Mouse (Mus musculus): ENCODE results near the gene Tnn. TPM values are rescaled to one million over a fixed set of nuclear protein-coding genes. Genes with fewer than 3 reads are reported as not detected.

Tnn gene
- polyA plus RNA-seq (2012; rRNA removed), result 0.38 and 0.48 TPM in 2 replicates

- H3K27me3 ChIP-seq (ENCODE audit: control insufficient read depth, insufficient read depth, low read length), result no peaks in the 10 kb centered on the region
- WGBS, result 79% methylated on average over 8 of the region's 8 CpGs
- no peaks in the 10 kb centered on the region for H3K4me1 ChIP-seq (ENCODE audit: control insufficient read depth, insufficient read depth, low read length)
- DNase-seq, result no peak
- H3K4me3 ChIP-seq (replicated peaks; ENCODE audit: insufficient read depth, low read depth, low read length), result no peak within 1 kb of the TSS
- no peak for TF ChIP-seq POLR2A (IDR thresholded peaks at IDR 0.05; ENCODE audit: borderline replicate concordance, insufficient read depth, low read length)
- no peak for TF ChIP-seq CTCF (IDR thresholded peaks at IDR 0.05; ENCODE audit: borderline replicate concordance, insufficient read depth, low read depth, low read length)
- H3K27ac ChIP-seq (ENCODE audit: insufficient read depth, low read length), result no peak within 1 kb of the TSS
These were observed at the start of gene Tnn for GRCm38 (mm10) chr1:160153480-160153879. Tnn (minus strand) TSS chr1:160153580.

DNA sequence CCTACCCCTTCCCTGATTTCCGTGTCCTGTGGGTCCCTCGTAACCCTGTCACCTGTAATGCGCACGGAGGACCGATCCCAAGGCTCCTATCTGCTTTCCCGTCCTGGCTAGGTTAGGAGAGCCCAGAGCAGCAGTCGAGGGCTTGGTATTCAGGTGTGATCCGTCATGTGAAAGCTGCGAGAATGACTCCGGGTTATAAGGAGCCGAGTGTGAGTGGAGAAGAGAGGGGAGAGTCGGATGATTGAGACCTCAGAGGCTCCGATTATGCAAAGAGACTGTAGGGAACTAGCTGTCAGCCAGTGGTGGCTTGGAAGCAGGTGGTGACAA is 41.9 kb upstream of the Tnn start:
- H3K27ac ChIP-seq (ENCODE audit: insufficient read depth, low read length), result peak overlapping the region; percentile 69
- H3K4me3 ChIP-seq (replicated peaks; ENCODE audit: insufficient read depth, low read depth, low read length), result peak overlapping the region; percentile 99
- TF ChIP-seq POLR2A (IDR thresholded peaks at IDR 0.05; ENCODE audit: borderline replicate concordance, insufficient read depth, low read length), result no peak
- no peak for TF ChIP-seq CTCF (IDR thresholded peaks at IDR 0.05; ENCODE audit: borderline replicate concordance, insufficient read depth, low read depth, low read length)
- 0% methylated on average over 13 of the region's 13 CpGs for WGBS
- H3K4me1 ChIP-seq (ENCODE audit: control insufficient read depth, insufficient read depth, low read length), result peaks cover 4% of the 10 kb centered on the region; the same call in 1 of the 2 replicates
- H3K27me3 ChIP-seq (ENCODE audit: control insufficient read depth, insufficient read depth, low read length), result no peaks in the 10 kb centered on the region
- no peak for DNase-seq

DNA sequence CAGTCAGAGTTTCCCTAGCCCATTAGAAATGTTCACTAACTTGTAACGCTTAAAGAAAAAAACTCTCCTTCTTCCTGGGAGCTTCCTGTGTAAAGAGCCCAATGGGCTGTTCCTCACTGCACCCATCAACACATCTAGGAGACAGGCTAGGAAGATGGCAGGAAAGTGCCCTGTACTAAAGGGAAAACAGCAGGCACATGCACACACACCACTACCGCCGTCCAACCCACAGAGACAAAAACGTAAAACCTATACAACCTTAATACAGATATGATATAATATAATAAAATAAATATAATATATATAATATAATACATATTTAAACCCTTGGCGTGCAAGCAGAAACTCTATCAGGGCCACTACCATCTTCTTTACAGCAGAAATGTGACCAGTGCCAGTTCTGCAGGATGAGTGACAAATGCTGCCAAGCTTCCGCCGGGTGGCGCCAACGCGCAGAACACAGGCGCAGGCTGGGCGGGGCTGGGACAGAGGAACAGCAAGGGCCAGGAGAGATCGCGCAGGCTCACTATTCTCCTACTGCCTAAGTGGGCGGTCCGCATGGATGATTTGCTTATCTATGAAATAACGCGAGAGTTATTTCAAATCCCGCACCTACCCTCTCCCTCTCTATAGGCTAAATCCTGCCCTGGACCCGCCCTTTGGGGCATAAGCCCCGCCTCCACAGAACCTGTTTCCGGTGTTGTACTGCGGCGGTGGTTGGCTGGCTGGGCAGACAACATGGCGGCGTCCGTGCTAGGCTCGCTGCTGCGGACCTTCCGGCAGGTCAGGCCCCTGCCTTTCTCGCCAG is 41.4 kb upstream of the Tnn start, which contains the start of gene Mrps14:
Gene Mrps14, plus strand, starts transcription at position 687 of the 808 bp plus-strand sequence.
- peak within 1 kb of the TSS; percentile 69 for H3K27ac ChIP-seq (ENCODE audit: insufficient read depth, low read length)
- 4% methylated on average over 31 of the region's 31 CpGs for WGBS
- peaks cover 4% of the 10 kb centered on the region; the same call in 1 of the 2 replicates for H3K4me1 ChIP-seq (ENCODE audit: control insufficient read depth, insufficient read depth, low read length)
- TF ChIP-seq CTCF (IDR thresholded peaks at IDR 0.05; ENCODE audit: borderline replicate concordance, insufficient read depth, low read depth, low read length) (peak; percentile 78), POLR2A (IDR thresholded peaks at IDR 0.05; ENCODE audit: borderline replicate concordance, insufficient read depth, low read length) (peak; percentile 53)
- peak within 1 kb of the TSS; percentile 99 for H3K4me3 ChIP-seq (replicated peaks; ENCODE audit: insufficient read depth, low read depth, low read length)
- DNase-seq, result peak; percentile 98 to 99
- H3K27me3 ChIP-seq (ENCODE audit: control insufficient read depth, insufficient read depth, low read length), result no peaks in the 10 kb centered on the region

- peak; percentile 74 for TF ChIP-seq CTCF (IDR thresholded peaks at IDR 0.05; ENCODE audit: borderline replicate concordance, insufficient read depth, low read depth, low read length)
- no peak for TF ChIP-seq POLR2A (IDR thresholded peaks at IDR 0.05; ENCODE audit: borderline replicate concordance, insufficient read depth, low read length)
- peak; percentile 26 to 37 for DNase-seq
- Histone ChIP-seq H3K4me1 (ENCODE audit: control insufficient read depth, insufficient read depth, low read length) (no peaks in the 10 kb centered on the region), H3K27me3 (ENCODE audit: control insufficient read depth, insufficient read depth, low read length) (no peaks in the 10 kb centered on the region), H3K27ac (ENCODE audit: insufficient read depth, low read length) (no peak overlapping the region), H3K4me3 (replicated peaks; ENCODE audit: insufficient read depth, low read depth, low read length) (no peak overlapping the region)
- 4% methylated on average over 5 of the region's 5 CpGs for WGBS
These were observed 31.1 kb upstream of the Tnn start for GRCm38 (mm10) chr1:160184506-160184905.

DNA sequence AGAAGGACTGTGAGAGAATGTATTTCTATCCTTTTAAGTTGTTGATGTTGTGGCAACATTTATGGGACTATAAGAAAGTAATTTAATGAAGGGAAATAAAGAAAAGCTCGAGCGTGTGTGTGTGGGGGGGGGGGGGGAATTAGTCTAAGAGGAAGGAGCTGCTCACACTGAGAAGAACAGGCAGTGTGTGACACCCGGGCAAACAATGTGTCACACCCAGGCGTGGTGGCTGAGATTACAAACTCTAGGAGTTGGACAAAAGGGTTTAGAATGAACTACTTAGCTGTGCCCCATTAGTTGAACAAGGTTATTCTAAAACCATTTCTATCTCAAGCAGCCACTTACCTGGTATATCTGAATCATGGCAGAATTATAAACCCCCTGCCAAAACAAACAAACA is 27.8 kb upstream of the Tnn start:
- no peak for DNase-seq
- WGBS, result 83% methylated on average over 4 of the region's 4 CpGs
- no peak for TF ChIP-seq CTCF (IDR thresholded peaks at IDR 0.05; ENCODE audit: borderline replicate concordance, insufficient read depth, low read depth, low read length)
- no peak for TF ChIP-seq POLR2A (IDR thresholded peaks at IDR 0.05; ENCODE audit: borderline replicate concordance, insufficient read depth, low read length)
- no peak overlapping the region for H3K4me3 ChIP-seq (replicated peaks; ENCODE audit: insufficient read depth, low read depth, low read length)
- no peaks in the 10 kb centered on the region for H3K27me3 ChIP-seq (ENCODE audit: control insufficient read depth, insufficient read depth, low read length)
- H3K27ac ChIP-seq (ENCODE audit: insufficient read depth, low read length), result no peak overlapping the region
- H3K4me1 ChIP-seq (ENCODE audit: control insufficient read depth, insufficient read depth, low read length), result no peaks in the 10 kb centered on the region

DNA sequence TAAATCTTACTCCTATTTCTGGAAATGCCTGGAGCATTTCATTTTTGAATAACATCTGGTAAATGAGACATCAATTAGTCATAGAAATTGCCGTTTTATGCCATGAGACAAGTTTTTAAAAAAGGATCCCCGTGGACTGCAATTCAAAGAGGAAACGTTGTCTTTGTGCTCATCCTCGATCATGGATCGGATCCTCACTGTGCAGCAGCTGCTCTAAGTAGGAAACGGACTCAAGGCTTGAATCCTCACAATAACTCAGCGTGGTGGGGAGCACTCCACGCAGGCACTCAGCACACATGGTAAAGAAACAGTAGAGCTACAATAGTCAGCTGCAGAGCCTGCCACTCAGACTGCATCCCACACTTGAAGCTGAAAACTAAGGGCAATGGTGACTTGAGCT is 23.5 kb upstream of the Tnn start:
- Histone ChIP-seq H3K27ac (ENCODE audit: insufficient read depth, low read length) (no peak overlapping the region), H3K4me1 (ENCODE audit: control insufficient read depth, insufficient read depth, low read length) (no peaks in the 10 kb centered on the region), H3K4me3 (replicated peaks; ENCODE audit: insufficient read depth, low read depth, low read length) (no peak overlapping the region), H3K27me3 (ENCODE audit: control insufficient read depth, insufficient read depth, low read length) (no peaks in the 10 kb centered on the region)
- TF ChIP-seq CTCF (IDR thresholded peaks at IDR 0.05; ENCODE audit: borderline replicate concordance, insufficient read depth, low read depth, low read length), result no peak
- WGBS, result 27% methylated on average over 8 of the region's 8 CpGs
- DNase-seq, result no peak

- 89% methylated on average over 3 of the region's 5 CpGs for WGBS
- no peaks in the 10 kb centered on the region for H3K27me3 ChIP-seq (ENCODE audit: control insufficient read depth, insufficient read depth, low read length)
- no peak for TF ChIP-seq POLR2A (IDR thresholded peaks at IDR 0.05; ENCODE audit: borderline replicate concordance, insufficient read depth, low read length)
- TF ChIP-seq CTCF (IDR thresholded peaks at IDR 0.05; ENCODE audit: borderline replicate concordance, insufficient read depth, low read depth, low read length), result no peak
- no peak for DNase-seq
- no peak overlapping the region for H3K4me3 ChIP-seq (replicated peaks; ENCODE audit: insufficient read depth, low read depth, low read length)
- no peak overlapping the region for H3K27ac ChIP-seq (ENCODE audit: insufficient read depth, low read length)
- H3K4me1 ChIP-seq (ENCODE audit: control insufficient read depth, insufficient read depth, low read length), result no peaks in the 10 kb centered on the region
These were observed 13.2 kb upstream of the Tnn start for GRCm38 (mm10) chr1:160166600-160166999.

GRCm38 (mm10) chr1:160158190-160158589 is 4.8 kb upstream of the Tnn start:
- Histone ChIP-seq H3K27me3 (ENCODE audit: control insufficient read depth, insufficient read depth, low read length) (no peaks in the 10 kb centered on the region), H3K27ac (ENCODE audit: insufficient read depth, low read length) (no peak overlapping the region), H3K4me1 (ENCODE audit: control insufficient read depth, insufficient read depth, low read length) (no peaks in the 10 kb centered on the region), H3K4me3 (replicated peaks; ENCODE audit: insufficient read depth, low read depth, low read length) (no peak overlapping the region)
- TF ChIP-seq CTCF (IDR thresholded peaks at IDR 0.05; ENCODE audit: borderline replicate concordance, insufficient read depth, low read depth, low read length), result no peak
- no peak for TF ChIP-seq POLR2A (IDR thresholded peaks at IDR 0.05; ENCODE audit: borderline replicate concordance, insufficient read depth, low read length)
- no peak for DNase-seq
- 82% methylated on average over 2 of the region's 2 CpGs for WGBS
